Mouse (Mus musculus) liver, adult (tissue): ENCODE data around the gene Klhl20.

Experiments used
- GATA4 ChIP-seq: IDR thresholded peaks from 2 replicates; pipeline ENCODE4 v1.6.1; 2014; ENCODE audit warnings: mild to moderate bottlenecking, low read length; ENCODE audit not compliant: insufficient replicate concordance

The Klhl20 gene

DNA sequence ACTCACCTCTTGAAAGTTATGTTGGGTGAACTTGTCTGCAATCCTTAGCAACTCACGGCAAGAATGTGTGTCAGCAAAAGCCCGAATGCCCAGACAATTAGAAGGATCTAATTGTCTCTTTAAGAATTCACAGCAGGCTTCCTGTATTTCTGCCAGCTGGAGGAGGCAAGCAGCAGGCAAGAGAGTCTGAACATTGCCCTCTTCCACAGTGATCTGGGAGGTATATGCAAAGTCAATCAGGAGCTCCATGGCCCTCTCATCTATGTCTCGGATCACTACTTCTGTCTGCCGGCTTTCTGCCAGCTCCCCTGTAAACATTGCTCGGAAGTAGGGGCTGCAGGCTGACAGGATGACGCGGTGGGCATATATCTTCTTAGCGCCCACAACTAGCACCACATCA lies 22.1 kb downstream of the Klhl20 start:
- TF ChIP-seq GATA4 = no peak

- no peak for TF ChIP-seq GATA4
Measured at GRCm38 (mm10) chr1:161103842-161104241, 27.5 kb downstream of the Klhl20 start.

DNA sequence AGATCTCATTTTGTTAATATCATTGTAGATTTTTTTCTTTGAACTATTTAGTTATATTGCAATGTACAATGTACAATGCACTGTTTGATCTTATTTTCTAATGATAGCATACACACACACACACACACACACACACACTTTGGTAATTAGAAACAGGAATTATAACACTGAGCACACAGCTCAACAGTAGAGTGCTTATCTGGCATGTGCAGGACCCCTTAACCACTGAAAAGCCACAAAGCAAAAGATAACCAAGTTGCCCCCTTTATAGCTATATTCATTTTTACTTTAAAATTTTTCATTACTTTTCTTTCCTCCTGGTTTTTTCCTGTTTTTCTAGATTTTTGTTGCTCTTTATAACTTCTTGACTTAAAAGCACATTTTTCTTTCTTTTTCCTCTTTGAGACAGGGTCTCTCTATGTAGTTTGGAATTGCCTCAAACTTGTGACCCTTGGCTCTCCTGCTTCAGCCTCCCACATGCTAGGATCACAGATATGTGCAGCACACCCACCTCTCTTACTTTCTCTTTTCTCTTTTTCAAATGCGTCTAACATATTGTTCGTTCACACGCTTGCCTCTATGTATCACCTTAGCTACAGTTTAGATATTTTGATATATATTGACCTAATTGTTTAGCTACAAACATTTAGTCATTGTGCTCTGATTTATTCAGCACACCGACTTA lies 31.4 kb downstream of the Klhl20 start:
- no peak for TF ChIP-seq GATA4

DNA sequence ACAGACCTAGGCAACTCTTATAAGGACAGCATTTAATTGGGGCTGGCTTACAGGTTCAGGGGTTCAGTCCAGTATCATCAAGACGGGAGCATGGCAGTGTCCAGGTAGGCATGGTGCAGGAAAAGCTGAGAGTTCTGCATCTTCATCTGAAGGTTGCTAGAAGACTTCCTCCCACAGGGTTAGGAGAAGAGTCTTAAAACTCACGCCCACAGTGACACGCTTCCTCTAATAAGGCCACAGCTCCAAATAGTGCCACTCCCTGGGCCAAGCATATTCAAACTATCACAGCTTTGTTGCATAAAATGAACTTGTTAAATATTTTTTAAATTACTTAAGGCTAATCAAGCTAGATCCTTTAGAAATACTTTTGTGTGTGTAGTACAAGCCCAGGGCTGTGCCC lies 54.1 kb downstream of the Klhl20 start:
- TF ChIP-seq GATA4 = no peak

GRCm38 (mm10) chr1:161076238-161076637 lies 55.1 kb downstream of the Klhl20 start:
- TF ChIP-seq GATA4 = no peak

- TF ChIP-seq GATA4 = no peak
Measured at GRCm38 (mm10) chr1:161071272-161071620, 60.1 kb downstream of the Klhl20 start.

GRCm38 (mm10) chr1:161070352-161071271 lies 60.7 kb downstream of the Klhl20 start, which contains the start of the genes Dars2 and Cenpl:
TSS of gene Dars2 (minus strand) at chr1:161070658.
TSS of gene Cenpl (plus strand) at chr1:161070713.
- TF ChIP-seq GATA4 = peak; percentile 13; the same call in 1 of the 2 replicates

- TF ChIP-seq GATA4 = no peak
Measured at GRCm38 (mm10) chr1:161063351-161063750, 68.0 kb downstream of the Klhl20 start.

DNA sequence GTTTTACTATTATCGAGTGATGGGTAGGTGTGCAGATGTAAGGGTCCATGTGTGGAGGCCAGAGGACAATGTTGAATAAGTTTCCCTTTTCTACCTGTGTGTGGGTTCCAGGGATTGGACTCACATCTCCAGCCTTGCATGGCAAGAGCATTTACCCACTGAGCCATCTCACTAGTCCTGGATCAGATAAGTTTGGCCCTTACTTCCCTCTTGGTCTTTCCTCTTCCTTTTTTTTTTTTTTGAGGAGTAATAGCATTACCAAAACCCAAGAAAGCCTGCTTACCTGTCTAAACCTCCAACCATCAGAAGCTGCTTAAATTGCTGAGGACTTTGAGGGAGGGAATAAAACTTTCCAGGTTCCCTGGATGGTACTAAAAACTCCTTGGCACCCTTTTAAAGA lies 74.1 kb downstream of the Klhl20 start:
- no peak for TF ChIP-seq GATA4

GRCm38 (mm10) chr1:161046972-161047371 lies 84.3 kb downstream of the Klhl20 start:
- TF ChIP-seq GATA4 = no peak

GRCm38 (mm10) chr1:161041261-161042020 lies 89.9 kb downstream of the Klhl20 start:
- no peak for TF ChIP-seq GATA4

GRCm38 (mm10) chr1:161040855-161041254 lies 90.5 kb downstream of the Klhl20 start:
- TF ChIP-seq GATA4 = no peak

DNA sequence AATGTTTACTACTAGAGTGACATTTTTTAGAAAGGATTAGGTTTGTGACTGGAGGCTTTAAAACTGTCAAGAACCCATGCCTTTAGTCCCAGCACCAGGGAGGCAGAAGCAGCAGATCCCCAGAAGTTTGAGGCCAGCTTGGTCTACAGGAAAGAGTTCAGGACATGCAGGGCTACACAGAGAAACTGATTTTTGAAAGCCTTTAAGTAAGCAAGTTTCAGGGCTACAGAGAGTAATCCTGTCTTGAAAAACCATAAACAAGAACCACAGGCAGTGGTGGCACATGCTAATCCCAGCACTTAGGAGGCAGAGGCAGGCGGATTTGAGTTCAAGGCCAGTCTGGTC lies 90.9 kb downstream of the Klhl20 start:
- no peak for TF ChIP-seq GATA4

DNA sequence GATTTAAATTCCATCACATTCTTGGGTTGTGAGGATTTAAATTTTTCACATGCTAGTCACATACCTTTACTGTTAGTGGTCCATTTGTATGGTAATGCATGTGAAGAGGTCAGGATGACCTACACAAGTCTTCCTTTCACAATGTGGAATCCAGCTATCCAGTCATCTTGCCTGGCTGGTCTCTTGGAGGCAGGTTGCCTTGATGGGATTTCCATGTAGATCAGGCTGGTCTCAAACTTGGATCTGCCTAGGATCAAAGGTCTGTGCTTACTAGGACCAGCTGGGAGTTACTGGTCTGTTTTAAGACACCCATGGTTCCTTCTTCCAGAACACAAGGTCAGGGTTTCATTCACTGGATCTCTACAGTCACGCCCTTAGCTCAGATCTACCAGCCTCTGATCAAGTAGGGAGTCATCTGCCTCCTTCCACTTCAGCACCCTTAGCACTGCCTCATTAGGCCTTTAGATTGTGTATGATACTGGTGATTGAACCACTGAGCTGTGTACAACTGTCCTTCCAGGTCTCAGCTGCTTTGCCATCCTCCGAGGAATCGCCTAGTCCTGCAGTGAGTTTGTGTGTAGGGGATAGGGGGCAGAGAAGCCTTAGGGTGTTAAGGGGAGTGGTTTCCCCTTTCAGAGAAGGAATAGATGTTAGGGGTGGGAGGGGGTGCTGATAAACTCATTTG lies 91.4 kb downstream of the Klhl20 start:
- no peak for TF ChIP-seq GATA4

DNA sequence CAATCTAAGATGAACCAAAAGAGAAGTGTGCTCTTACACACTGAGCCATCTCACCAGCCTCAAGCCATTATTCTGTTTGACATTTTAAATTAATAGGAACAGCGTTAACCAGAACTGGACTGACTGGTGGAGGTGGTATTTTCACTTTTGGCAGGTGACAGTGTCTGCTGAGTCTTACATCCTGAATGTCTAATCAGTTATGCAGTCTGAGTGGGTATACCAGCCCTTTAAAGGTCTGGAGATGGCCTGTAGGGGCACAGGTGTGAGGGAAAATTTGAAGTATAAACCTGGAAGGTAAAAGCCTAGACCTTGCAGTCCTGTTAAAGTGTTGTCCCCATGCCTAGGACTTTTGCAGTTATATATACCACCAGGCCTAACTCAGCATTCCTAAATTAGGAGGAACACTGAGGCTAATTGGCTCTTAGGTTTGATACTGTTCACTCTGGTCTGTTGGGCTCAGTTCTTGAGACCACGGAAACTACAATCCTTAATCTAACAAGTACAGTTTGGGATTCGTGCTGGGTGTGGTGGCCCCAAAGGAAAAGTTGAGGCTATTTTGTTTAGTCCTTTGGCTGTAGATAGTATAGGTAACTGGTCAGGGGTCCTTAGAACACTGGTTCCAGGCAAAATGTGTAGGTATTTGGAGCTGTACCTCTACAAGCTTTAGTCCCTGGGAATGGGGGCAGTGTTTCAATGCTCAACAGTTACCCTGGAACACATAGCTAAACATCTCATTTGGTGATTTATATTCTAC lies 92.2 kb downstream of the Klhl20 start:
- TF ChIP-seq GATA4 = no peak
